Mouse (Mus musculus): ENCODE results near the gene Spats2. TPM values are rescaled to one million over a fixed set of nuclear protein-coding genes. Genes with fewer than 3 reads are reported as not detected.
A peak's percentile ranks its signal among the peaks of the same experiment; 100 is the strongest.
"Not testable (repeated sequence)": the region's sequence is repeated elsewhere in the genome, so short reads cannot be mapped to it uniquely, and the experiment has no call there.

Spats2 gene
- total RNA-seq, 2 experiments from 2014 or later: 29.2 to 30.9 TPM

DNA sequence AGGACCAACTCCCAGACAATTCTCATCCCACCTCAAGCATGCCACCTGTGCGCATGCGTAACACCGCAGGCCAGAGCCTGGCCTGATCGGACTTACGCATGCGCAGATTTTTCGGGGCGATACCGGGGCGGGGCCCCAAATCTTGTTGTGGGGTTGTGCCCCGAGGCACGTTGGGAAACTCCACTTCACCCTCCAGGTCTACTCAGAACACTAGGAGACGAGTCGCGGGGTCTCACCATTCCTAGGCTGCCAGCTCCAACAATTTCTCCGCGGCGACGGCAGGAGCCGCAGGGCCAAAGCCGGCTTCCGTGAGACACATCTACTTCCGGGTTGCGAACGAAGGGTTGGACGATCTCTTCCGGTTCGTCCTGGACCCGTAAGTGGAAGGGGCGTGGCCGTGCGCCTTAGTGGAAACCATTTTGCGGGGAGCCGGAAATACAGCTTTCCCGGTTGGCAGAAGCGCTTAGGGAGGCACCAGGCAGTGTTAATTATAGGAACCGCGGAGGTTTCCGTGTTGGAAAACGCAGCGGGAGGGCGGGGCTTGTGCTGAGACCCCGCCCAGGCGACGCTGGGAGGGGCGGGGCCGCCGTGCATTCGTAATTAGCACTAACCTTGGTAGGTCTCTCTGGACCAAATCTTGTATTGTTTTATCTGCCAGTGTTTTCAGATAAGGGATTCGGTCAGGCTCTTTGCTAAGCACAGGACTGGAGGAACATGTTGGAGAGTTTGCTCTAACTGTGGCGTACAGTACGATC, 126.1 kb downstream of the Spats2 start, which contains the start of gene Mcrs1:
Gene Mcrs1 (minus strand): TSS at position 336 of the 755 bp plus-strand sequence.
- peak; percentile 96 to 98 for DNase-seq (ENCODE audit: low spot score in 2 of 2)
- H3K27ac ChIP-seq: peak within 1 kb of the TSS; percentile 99
- H3K4me3 ChIP-seq: peak within 1 kb of the TSS; percentile 64
- TF ChIP-seq CTCF (conservative IDR thresholded peaks at IDR 0.05): 0 out of 2 replicates have a peak, but pooled peaks have one; percentile 15

DNA sequence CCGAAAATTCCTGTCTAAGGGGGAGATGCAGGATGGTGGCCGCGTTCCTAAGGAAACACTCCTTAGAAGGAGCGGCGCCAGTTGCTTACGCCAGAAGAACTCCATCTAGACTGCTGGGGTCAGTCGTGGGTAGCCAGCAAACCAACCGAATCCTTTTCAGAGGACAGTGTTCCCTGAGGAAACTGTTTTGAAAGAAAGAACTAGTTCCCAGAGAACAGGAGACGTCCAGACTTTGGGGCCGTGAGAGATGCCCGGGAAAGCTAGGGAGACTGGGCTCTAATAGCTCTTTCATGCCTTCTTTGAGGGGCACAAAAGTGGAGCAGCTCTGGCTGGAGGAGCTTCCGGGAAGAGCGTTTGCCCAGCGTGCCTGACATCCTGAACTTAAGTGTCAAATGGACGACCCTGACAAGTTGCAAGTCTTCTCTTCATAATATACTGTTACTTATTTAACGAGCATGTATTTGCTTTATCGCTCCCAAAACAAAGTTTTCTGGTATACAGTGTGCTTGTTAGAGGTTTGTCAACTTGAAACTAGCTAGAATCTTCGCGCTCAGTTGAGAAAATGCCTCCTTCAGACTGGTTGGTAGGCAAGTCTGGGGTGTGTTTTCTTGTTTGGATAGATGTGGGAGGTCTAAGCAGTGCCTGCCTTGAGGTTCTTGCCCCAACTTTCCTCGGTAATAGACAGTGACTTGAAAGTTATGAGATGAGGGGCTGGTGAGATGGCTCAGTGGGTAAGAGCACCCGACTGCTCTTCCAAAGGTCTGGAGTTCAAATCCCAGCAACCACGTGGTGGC, 126.9 kb downstream of the Spats2 start:
- peak overlapping the region; percentile 64 for H3K4me3 ChIP-seq
- no peak for DNase-seq (ENCODE audit: low spot score in 2 of 2)
- TF ChIP-seq CTCF (conservative IDR thresholded peaks at IDR 0.05): peak; percentile 31; the same call in 1 of the 2 replicates
- H3K27ac ChIP-seq: peak overlapping the region; percentile 99

DNA sequence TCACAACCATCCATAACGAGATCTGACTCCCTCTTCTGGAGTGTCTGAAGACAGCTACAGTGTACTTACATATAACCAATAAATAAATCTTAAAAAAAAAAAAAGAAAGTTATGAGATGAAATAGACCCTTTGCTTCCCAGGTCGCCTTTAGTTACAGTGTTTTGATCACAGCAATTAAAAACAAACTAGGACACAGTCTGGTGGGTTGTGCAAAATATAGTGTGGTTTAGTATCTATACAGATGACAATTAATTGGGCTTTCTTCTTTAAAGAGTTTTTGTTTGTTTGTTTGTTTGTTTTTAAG, 127.4 kb downstream of the Spats2 start:
- not testable (repeated sequence) for DNase-seq (ENCODE audit: low spot score in 2 of 2); H3K27ac ChIP-seq; H3K4me3 ChIP-seq

DNA sequence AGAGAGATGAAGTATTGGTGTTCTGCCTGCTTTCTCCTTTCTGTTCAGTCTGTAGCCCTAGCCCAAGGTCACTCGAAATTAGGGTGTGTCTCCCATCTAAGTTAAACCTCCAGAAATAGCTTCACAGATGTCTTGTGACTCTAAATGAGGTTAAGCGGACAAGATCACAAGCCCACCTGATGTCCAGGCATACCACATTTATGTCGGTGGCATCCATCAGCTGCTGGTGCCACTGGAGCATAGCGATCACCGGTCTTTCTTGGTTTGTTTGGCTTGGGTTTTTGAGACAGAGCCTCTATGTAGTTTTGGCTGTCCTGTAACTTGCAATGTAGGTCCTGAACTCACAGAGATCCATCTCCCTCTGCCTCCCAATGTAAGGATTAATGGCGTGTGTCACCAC, 128.1 kb downstream of the Spats2 start:
- H3K27ac ChIP-seq: no peak overlapping the region
- TF ChIP-seq CTCF (conservative IDR thresholded peaks at IDR 0.05): no peak

DNA sequence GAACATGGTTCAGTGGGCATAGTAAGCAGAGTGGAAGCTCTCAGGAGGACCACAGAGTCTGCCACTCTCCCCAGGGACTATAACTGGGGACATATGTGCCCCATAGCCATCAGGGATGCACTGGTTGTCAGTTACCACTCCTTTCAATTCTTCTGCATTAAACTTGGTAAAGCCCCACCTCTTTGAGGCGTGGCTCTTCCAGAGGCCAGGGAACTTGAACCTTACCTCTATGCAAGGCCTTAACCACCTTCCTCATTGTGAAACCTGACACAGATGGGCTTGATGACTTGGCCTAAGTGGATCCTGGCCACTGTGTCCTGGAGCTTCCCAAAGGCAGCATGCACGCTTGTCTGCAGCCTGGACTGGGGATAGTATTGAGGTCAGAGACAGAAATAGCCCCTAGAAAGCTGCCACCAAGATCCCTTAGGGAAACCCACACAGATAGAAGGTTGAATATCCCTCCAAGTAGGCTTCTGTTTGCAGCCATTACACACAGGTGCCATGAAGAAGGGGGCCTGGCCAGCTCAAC, 128.8 kb downstream of the Spats2 start:
- DNase-seq (ENCODE audit: low spot score in 2 of 2): no peak
- no peak overlapping the region for H3K4me3 ChIP-seq
- TF ChIP-seq CTCF (conservative IDR thresholded peaks at IDR 0.05): no peak
- no peak overlapping the region for H3K27ac ChIP-seq

More for the DNA sequence above, 128.1 kb downstream of the Spats2 start:
- no peak overlapping the region for H3K4me3 ChIP-seq
- no peak for DNase-seq (ENCODE audit: low spot score in 2 of 2)

DNA sequence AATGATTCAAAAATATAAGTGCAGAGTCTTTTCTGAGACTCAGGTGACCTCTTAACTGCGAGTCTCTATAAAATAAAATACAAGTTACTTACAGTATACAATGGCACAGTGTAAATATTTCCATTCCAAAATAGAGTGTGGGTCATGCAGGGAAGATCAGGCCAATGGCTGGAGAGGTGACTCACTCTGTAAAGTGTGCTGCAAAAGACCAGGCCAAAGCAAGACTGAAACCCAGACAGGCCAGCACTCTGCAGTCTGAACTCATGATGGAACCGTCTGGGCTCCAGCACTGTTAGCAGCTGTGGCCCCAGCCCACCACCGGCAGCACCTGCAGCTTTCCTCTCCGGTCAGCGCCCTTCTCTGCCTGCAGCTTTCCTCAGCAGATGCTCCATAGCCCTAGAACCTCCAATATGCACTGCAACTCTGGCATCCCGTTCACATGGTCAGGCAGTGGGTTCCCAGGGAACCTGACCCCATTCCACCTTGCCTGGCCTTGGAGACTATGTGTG, 129.6 kb downstream of the Spats2 start:
- TF ChIP-seq CTCF (conservative IDR thresholded peaks at IDR 0.05): no peak
- no peak overlapping the region for H3K4me3 ChIP-seq
- no peak overlapping the region for H3K27ac ChIP-seq
- DNase-seq (ENCODE audit: low spot score in 2 of 2): no peak

DNA sequence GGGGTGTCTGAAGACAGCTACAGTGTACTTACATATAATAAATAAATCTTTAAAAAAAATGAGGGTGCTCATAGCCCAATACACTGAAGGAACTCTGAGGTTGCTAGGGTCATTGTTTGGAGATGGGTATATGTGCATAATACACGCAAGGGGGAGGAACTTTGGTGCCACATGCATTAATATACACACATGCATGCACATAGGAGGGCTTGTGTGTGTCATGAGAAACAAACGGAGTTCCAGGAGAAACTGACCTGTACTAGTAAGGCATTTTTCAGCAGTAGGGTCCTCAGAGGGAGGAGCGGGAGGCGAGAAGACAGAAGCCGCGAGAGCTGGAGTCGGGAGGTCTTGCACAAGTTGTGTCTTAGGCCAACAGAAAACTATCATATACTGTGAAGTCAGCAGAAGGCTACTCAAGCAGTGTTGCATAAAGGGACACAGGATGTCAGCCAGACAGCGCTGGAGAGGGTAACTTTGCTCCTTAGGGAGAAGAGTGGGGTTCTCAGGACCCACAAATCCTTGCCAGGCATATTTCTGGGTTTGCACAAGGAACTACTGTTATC, 133.5 kb downstream of the Spats2 start:
- no peak for TF ChIP-seq CTCF (conservative IDR thresholded peaks at IDR 0.05)
- peak overlapping the region; percentile 31; the same call in 1 of the 2 replicates for H3K4me3 ChIP-seq
- no peak overlapping the region for H3K27ac ChIP-seq
- DNase-seq (ENCODE audit: low spot score in 2 of 2): no peak

DNA sequence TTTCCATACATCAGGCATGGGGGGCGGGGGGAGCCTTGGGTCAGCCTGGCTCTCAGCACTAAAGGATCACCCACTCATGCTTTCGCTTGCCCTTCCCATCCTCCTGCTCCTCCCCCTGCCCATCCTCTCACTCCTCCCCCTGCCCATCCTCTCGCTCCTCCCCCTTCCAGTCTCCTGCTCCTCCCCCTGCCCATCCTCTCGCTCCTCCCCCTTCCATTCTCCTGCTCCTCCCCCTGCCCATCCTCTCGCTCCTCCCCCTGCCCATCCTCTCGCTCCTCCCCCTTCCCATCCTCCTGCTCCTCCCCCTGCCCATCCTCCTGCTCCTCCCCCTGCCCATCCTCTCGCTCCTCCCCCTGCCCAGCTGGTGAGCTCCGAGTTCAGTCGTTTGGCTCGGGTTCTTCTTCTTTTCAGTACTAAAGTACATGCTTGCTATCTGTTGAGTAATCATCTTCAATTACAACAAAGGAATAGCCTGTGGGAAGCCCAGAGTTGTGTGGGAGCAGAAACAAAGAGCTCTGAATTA, 134.1 kb downstream of the Spats2 start:
- no peak for TF ChIP-seq CTCF (conservative IDR thresholded peaks at IDR 0.05)
- peak overlapping the region; percentile 36 for H3K27ac ChIP-seq

DNA sequence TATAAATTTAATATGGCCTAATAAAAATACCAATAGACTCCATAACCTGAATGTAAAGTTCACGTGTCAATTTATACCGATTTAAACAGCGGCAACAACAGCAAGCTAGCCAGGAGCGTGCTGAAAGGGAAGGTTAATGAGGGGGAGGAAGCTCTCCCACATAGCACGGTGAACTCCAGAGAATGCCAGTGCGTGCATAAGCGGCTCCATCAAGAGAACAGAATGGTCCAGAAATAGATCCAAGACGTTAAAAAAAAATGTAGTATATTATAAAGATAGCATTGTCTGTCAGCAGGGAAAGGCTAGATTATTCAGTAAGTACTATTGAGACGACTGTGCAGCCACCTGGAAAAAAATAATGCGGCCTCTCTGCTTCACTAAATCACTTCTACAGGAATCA, 137.0 kb downstream of the Spats2 start:
- DNase-seq (ENCODE audit: low spot score in 2 of 2): no peak
- no peak for TF ChIP-seq CTCF (conservative IDR thresholded peaks at IDR 0.05)
- no peak overlapping the region for H3K4me3 ChIP-seq
- H3K27ac ChIP-seq: no peak overlapping the region

More for the DNA sequence above, 134.1 kb downstream of the Spats2 start:
- H3K4me3 ChIP-seq: peak overlapping the region; percentile 40
- DNase-seq (ENCODE audit: low spot score in 2 of 2): peak; percentile 66 to 81

Small RNA genes within 50 kb of the gene (microRNA-seq; reads per million reads assigned to microRNA genes)
- gene Mir6960: 0 reads per million in 2 experiments

Other genes with a start within 250 kb of the Spats2 start
- gene Rhebl1, start 231.4 kb upstream of the Spats2 start, total RNA-seq (2021): 1 to 10 TPM; 8.5 TPM
- gene Dhh, start 227.4 kb upstream of the Spats2 start, total RNA-seq (2021): under 1 TPM; 0.10 to 0.12 TPM
- 10 to 100 TPM; 17.0 to 20.6 TPM for gene Lmbr1l, start 207.7 kb upstream of the Spats2 start, total RNA-seq (2021)
- gene Tuba1b, start 191.4 kb upstream of the Spats2 start, total RNA-seq (2021): 100 to 1,000 TPM; 466 to 491 TPM
- gene Gm49450, start 172.4 kb upstream of the Spats2 start, total RNA-seq (2021): not detected
- gene Tuba1a, start 172.2 kb upstream of the Spats2 start, total RNA-seq (2021): 100 to 1,000 TPM; 768 to 781 TPM
- 10 to 100 TPM; 49.6 to 51.1 TPM for gene Tuba1c, start 96.0 kb upstream of the Spats2 start, total RNA-seq (2021)
- gene Prph, start 70.7 kb upstream of the Spats2 start, total RNA-seq (2021): under 1 TPM; 0.67 to 0.83 TPM
- under 1 TPM; 0.36 to 0.64 TPM for gene Troap, start 51.3 kb upstream of the Spats2 start, total RNA-seq (2021)
- gene C1ql4, start 38.1 kb upstream of the Spats2 start, total RNA-seq (2021): not detected
- under 1 TPM in 1 of 2 experiments, not detected in 1; 0.31 TPM for gene Dnajc22, start 32.7 kb upstream of the Spats2 start, total RNA-seq (2021)
- gene Kcnh3, start 98.9 kb downstream of the Spats2 start, total RNA-seq (2021): 10 to 100 TPM; 83.5 to 90.4 TPM
- gene Mcrs1, start 126.0 kb downstream of the Spats2 start, total RNA-seq (2021): 10 to 100 TPM; 73.7 to 77.4 TPM
- 100 to 1,000 TPM; 114 to 119 TPM for gene Prpf40b, start 169.2 kb downstream of the Spats2 start, total RNA-seq (2021)
- 1 to 10 TPM; 1.2 to 1.9 TPM for gene Fam186b, start 170.0 kb downstream of the Spats2 start, total RNA-seq (2021)
- gene Fmnl3, start 244.6 kb downstream of the Spats2 start, total RNA-seq (2021): 1 to 10 TPM; 9.0 to 9.7 TPM